Mouse (Mus musculus) retina, embryonic 14.5 days (tissue): ENCODE results near the gene Sh2b2.
A peak's percentile ranks its signal among the peaks of the same experiment; 100 is the strongest.

Experiments used
- DNase-seq: peaks from one replicate; pipeline ENCODE4 v3.0.0-alpha.2; 2015; ENCODE audit warnings: low spot score

Gene Sh2b2

DNA sequence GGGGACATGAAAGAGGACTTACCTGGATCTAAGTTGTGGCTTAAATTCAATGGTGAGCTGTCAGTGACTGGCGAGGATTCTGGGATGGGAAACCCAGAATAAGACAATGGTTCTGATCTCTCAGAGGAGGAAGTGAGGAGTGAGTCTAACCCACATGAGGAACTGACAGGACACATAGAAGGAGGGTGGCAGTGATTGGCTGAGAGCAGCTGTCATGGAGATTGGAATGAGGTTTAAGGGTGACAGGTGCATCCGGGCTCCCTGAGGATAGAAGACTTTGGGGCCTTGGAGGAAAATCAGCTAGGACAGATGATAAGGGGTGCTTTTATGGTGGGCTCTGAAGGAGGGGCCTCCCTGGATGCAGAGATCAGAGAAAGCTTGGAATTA lies at the start of gene Sh2b2:
TSS of gene Sh2b2 (minus strand) at position 105 of the 387 bp plus-strand sequence.
- DNase-seq: no peak

DNA sequence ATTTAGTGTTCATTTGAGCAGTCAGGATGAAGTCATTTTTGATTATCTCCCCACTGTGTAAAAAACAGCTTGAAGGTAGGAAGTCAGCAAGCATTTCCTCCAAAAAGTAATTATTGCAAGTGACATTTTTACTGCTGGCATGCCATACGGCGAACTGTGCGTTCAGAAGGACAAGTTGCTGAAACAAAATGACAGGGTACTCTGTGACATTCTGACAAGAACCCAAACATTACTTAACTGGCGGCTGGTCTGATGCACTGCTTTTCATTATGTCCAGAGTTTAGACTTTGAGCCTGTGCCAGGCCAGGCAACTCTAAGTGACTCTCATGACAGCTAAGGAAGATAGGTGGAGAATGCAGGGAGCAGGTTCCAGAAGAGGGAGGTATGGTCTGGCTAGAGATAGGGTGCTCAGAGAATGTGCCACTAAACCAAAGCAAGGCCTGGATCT lies 46.6 kb upstream of the Sh2b2 start:
- no peak for DNase-seq

DNA sequence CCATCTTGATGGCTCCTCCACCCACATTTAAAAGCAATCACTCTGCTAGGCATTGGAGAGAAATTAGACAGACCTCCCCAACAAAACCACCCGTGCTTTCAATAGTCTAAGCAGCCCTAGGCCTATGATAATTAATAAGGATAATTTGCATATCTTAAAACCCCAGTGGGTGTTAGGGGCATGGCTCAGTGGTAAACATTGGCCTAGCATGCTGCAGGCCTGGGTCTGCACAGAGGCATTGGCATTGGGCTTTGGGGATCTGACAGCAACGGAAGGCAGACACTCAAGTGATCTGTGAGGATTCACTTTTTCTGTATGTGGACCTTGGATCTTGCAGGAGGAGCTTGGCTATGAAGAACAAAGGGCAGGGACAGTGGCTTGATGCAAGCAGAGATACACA lies 46.0 kb upstream of the Sh2b2 start:
- DNase-seq: no peak

DNA sequence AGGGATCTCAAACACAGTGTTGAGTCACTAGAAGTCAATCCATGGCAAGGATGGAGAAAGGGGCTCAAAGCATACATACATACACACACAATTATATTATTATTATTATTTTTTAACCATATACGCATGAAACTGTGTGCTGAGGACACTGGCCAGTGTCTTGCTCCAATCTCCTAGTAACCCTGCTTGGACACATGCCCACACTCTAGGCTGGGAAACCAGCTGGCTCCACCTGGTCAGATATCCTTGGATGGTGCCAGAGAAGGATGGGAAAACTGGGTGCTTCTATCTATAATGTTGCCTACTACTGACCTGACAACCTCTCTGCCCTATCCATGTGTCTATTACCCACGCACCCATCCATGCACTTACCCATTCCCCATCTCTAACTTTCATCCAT lies 45.2 kb upstream of the Sh2b2 start:
- no peak for DNase-seq

DNA sequence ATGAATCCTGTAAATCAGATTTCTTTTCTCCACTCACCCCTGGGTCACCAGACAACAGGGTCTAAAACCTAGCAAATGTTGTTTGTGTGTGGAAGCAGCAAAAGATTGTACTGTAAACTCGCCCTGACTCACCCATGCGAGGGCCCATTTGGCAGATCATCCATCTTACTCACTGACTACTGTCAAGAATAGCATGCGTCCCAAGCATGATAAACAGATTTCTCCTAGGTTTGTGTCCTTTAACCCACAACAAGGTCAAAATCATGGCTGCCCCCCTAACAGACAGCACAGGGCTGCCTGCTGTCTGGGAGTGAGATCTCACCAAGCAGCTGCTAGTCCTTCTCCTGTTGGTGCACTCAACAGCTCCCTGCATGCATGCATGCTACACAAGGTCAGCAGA lies 43.4 kb upstream of the Sh2b2 start:
- no peak for DNase-seq

DNA sequence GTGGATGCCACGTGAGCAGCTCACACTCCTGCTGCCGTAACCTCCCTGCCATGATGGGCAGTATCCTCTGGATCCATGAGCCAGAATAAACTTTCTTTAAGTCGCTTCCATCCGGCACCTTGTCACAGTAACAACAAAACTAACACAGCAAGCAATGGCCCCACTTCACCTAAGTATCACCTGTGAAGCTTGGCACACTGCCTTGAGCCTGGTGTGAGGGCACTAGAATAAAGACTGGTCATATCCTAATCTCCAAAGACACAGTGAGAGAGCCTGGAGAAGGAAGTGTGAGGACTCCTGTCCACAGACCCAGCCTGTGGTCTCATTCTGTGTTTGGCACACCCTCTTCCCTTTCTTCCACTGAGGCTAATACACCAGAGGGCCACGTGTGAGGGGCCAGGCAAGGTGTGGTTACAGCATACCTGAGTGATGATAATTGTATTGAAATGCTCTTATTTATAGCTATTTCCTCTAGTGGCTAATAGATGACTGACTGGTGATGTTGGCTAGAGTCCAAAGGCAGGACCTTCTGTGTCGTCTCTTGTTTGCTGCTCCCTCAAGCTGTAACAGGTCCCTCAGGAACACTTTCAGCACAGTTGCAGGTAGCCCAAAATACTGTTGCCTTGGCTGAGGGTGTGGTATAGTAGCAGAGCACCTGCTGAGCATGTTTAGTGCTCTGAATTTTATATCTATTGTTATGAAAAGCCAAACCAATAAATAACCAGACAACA lies 42.2 kb upstream of the Sh2b2 start:
- DNase-seq: no peak

DNA sequence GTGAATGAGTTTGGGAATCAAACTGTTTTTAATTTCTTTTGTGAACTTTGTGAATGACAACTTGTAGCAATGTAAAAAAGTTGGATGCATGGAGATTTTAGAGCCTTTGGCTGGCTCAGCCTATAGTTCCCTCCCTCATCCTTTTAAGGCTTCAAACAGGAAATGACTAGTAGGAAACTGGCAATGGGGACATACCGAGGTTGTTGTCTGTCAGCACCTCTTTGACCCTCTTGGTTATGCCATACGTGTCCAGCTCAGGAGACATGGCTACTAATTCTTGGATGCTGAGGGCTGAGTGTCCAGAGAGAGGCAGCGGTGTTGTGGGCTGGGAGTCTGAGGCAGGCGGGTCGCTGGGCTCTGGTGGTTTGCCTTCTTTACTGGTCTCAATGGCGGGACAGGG lies 40.2 kb upstream of the Sh2b2 start:
- no peak for DNase-seq

DNA sequence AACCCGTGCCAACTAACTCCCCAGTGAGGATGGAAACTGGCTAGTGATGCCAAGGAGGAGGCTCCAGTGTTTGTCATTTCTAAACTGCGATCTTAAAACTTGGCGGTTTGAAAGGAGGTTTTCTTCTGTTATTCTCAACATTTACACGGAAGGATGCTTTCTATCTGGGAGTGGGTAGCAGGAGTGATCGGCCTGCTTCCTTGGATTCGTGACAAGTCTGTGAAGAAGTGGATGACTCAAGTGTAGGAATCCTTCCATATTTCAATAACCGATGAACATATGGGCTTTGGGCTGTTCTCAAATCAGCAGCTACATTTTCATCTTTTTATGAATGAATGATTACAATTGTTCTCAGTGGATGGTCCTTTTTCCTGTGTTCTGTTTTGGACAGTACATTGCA lies 38.8 kb upstream of the Sh2b2 start:
- DNase-seq: no peak

DNA sequence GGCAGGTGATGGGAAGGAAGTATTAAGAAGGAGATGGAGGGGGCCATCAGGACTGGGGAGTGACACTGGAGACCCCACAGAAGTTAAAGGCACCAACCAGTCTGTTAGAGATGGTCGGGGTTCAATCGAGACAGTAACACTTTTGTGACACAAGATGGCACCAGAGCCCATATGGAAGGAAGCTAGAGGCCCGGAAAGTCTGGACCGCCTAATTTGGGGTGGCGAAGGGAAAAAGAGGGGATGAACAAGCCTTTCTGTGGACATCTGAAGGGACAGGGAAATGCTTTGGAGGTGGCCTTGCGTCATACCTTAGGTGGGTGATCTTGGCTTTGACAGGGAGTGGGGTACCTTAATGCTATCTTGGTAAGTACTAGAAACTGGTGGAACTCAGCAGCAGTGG lies 35.0 kb upstream of the Sh2b2 start:
- peak; percentile 60 for DNase-seq

DNA sequence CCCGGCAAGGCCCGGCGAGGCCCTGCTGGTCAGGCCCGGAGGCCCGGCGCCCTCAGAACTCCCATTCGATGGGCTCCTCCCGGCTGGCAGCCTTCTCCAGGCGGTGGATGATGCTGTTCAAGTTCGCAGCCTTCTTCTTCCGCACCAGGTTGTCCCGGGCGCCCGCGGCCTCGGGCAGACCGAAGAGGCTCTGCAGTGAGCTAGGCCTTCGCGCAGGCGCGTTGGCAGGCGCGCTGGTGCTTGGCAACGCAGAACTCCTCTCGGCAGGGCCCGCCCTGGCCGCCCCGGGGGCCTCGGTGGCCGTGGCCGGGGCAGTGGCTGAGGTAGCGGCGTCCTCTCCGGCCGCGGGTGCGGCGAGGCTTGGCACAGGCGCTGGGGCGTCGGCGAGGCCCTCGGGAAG lies 28.4 kb upstream of the Sh2b2 start:
- no peak for DNase-seq

DNA sequence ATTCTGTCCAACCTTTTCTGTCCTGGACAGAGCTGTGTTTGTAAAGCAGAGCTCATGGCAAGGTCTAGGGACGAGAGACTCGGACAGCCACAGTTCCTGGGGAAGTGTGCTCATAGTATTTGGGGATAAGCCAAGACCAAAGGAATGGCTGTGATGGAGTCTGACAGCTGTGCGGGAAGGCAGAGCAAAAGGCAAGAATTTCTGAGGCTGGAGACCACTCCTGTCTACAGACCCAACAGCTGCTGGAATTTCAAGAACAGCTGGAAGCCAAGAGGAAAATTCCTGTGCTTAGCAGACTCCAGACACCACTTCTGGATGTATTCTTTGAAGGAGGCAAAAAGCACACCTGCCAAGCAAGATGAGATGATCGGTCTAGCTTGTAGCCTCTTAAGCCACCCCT lies 23.6 kb upstream of the Sh2b2 start:
- no peak for DNase-seq

DNA sequence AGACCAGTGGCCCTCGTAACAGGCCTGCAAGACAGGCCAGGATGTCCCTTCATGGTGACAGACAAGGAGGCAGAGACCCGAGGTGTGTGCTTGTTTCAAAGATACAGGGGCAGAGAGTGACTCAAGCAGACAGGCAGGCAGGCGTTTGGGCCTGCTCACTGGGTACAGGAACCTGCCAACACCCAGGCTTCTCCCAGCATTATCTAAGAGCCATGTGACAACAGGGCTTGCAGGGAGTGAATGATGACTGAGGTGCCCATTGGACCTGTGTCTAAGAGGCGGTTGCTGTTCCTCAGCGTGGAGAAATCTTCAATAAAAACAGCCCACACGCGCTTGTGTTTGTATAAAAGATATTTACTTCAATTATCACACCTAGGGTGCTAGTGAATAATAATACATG lies 19.7 kb upstream of the Sh2b2 start:
- DNase-seq: no peak

DNA sequence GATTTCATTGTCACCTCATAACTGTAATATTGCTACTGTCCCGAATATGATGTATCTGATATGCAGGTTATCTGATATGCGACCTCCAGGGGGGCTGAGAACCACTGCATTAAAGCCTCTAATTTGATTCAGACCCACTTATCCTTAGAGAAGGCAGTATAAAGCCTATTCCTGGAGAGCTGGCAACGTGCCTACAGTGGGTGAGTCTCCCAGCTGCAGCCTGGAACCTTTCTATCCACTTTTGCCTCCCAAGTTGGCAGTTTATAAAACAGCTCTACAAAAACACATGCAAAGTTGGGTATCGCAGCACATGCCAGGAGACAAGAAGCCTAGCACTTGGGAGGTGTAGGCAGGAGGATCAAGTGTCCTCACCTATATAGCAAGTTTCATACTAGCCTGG lies 17.0 kb upstream of the Sh2b2 start:
- no peak for DNase-seq

DNA sequence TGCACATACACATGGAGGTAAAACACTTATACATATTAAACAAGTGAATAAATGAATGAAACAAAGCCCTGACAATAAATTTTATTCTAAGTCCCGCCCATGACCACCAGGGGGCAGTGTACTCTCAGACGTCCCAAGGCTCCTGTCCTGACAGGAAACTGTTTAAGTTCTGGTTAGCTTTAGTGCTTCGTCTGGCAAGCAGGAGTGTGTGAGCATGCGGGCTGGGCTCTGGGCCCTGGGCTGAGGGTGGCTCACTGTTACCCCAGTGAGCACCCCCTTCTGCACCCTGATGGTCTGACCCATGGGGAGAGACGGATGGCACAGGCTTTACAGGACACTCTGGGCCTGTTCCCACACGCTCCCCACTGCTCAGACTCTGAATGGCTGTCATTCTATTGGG lies 12.6 kb upstream of the Sh2b2 start:
- DNase-seq: peak; percentile 84

DNA sequence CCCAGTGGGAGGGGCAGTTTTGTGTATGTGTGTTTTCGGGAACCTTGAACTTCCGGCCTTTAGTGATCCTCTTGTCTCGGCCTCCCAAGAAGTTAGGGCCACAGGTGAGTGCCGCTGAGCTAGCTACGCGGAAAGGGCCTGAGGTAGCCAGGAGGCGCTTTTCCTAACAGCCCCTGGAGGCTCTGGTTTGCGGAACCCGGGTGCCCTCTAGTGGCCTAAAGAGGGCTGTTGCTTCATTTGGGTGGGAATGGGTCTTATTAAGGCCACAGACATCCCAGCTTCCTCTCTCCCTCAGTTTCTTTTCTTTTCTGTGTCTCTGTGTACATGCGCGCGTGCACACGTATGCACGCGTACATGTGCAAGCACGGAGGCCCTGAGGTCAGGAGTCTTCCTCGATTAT lies 6.5 kb upstream of the Sh2b2 start:
- peak; percentile 91 for DNase-seq

DNA sequence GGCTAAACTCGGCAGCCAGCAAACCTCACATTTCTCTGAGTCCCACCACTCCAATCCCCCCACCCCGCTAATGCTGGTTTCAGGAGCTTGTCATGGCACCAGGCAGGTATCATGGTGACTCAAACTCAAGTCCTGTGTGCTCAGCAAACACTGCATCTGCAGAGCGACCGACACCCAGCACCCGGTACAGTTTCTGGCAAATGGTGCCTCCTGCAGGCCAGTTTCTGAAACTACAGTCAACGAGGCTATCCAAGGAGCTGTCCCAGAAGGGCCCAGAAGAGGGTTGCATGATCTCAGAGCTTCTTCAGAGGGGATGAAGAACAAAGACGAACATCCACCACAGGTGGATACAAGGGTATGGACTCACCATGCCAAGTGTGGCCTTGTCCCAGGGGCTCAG lies 4.6 kb upstream of the Sh2b2 start:
- DNase-seq: peak; percentile 51

DNA sequence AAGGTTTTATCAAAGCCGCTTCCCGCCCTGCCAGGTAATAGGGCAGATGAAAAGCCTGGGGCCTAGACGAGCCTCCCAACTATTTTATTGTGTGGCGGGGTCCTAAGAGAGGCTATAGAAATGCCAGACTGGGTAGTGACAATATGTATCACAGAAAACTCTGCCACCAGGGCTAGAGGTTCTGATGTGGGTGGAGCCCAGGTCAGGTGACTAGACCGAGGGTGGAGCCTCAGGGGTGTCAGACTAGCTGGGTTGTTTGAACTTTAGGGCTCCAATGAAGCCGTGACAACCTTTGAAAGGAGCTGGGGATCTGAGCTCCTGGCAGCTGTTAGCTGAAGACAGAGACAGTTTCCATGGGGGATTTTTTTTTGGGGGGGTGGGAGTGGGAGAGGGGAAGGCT lies 2.1 kb upstream of the Sh2b2 start:
- DNase-seq: no peak

DNA sequence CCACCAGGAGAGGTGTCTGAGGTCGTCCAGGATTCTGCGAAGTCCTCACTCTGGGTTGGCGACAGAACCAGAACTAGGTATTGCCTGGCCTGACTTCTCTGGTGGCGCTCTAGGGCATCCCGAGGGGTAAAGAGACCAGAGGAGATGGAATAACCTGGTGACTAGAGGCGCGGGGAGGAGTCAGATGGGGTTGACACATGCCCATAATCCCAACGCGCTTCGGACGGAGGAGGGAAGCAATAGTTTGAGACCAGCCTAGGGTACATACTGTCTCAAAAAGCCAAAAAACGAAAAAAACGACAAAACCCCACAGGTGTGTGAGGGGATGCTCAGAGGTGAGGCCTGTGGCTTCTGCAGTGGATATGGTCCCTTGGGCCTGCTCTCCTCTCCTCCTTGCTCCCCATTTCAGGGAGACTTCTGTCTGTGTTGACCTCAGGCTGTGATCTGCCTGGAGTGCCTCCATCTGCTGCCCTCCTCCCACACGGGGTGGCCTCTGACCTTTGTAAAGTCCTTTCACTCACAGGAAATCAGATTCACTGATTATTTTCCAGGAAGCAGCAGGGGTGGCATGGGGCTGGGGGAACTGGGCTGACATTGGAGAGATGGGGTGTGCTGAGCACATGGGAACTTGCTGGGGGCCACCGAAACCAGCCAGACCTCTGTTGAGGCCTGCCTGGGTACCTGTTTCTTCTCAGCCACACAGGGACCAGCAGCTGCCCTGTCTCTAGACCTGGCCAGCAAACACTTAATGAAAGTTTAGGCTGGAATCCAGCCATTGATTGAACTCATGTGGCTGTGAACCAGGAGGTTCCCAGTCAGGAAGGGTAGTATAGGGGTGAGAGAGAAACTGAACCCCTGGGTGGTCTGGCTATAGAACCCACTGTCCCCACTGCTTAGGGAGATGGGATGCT lies 560 bp downstream of the Sh2b2 start:
- no peak for DNase-seq

DNA sequence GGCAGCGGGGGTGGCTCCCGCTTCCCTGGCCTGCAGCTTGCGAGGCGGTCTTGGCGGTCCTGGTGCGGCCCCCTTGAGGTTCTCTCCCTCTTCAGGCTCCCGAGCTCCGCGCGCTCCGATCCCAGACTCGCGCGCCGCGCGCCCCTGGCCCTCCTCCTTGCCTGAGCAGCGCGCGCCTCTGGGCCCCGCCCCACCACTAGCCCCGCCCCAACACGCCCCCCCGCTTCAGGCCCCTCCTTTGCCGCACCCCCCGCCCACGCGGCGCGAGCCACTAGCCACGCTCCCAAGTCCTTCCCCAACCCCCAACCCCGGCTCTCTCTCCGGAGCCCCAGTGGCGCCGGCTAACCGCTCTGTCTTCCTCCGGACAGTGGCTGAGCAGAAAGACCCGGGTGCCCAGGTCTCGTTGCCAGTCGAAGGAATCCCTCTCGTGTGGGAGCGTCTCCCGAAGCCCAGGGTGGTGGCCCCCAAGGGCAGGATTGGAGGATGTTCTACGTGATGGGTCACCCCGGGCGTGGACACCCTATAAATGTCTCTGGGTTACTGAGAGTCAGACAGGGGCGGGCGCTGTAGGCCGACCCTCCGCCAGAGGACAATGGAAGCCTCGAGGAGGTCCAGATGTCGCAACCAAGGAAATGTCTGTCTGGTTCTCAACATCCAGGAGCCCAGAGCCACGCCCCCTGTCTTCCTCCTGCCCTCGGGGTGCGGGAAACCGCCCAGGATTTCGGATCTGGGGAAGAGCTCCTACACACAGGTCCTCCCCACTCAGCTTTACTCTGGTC lies 1.4 kb downstream of the Sh2b2 start:
- peak; percentile 83 for DNase-seq

DNA sequence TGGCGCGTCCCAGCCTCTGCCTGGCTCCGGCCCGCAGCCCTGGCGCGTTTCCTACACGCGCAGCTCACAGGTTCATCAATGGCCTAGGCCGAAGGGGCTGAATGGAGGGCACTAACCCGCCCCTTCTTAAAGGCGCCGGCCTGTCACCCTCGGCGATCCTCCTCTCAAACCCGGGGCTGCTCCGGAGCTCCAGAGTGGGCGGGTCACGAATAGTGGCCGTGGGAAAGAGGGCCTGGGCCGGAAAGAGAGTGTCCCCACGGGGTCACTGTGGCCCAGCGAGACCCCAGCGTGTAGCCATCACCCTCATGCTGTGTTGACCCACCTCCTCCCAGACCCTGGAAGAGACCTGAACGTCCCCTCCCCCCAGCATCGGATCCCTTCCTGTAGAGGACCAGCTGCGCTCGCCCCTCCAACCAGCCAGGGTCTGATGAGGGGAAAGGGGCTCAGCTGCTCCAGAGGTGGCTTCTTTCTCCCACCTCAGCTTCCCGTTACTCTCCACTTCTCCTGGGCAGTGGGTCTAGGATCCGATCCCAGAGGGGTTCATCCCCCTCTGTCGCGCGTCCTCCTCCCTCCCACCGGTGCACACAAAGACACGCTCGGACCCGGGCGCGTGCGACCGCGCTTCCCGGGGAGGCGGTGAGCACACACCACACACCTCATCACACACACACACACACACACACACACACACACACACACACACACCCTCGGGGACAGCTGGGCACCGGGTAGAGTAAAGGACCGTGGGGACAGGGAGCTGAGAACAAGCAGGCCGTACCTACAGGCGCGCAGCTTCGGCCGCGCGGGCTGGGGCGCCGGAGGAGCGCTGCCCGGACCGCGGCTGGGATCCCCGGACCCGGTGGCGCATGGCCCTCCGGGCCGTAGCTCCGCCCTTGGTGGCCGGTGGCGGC lies 2.2 kb downstream of the Sh2b2 start:
- DNase-seq: peak; percentile 69

DNA sequence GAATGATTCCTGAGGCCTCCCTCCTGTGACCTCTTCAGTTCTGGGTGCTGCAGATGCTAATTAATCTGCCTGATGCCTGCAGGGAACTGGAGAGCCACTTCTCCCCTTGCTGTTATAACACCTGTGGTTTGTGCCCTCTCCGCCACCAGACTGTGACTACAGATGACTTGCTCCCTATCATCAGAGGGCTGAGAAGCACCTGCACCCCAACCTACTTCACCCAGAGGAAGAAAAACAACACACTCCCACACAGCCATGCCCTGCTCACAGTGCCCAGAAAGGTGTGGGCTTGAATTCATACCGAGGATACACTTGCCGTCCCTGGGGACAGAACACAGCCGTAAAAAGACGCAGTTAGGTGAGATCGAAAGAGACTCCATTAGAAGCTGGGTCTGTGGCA lies 5.2 kb downstream of the Sh2b2 start:
- DNase-seq: no peak

DNA sequence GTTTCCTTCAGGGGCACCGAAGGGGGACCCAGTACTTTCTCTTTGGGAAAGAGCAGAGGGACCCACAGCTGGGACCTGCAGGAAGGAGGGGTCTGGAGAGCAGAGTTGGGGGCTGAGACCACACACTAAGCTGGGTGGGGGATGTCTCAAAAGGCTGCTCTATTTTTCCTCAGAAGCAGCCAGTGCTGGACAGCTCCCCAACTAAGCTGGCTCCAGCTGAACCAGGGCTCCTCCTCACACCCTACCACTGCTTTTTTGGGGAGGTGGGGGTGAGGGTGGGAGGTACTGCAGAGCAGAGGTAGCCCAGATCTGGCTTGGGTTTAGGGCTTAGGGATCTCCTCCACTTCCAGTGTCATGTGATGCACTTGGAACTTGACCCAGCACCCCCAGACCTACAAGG lies 6.0 kb downstream of the Sh2b2 start:
- DNase-seq: no peak
